Mouse (Mus musculus): Measurements from ENCODE around the gene Gm21897. TPM values are rescaled to one million over a fixed set of nuclear protein-coding genes. Genes with fewer than 3 reads are reported as not detected.

Gene Gm21897
- total RNA-seq, 1 experiment: 0.45 TPM

GRCm38 (mm10) chr16:15349381-15349780 is 32.1 kb downstream of the Gm21897 start:
- H3K4me3 ChIP-seq (ENCODE audit: insufficient read depth in 1 of 2, low read depth in 1 of 2, low read length in 2 of 2, poor library complexity in 1 of 2, severe bottlenecking in 1 of 2): no peak overlapping the region
- in situ Hi-C loops (cut with MboI; ENCODE audit: low sequenced_read_pairs in 2 of 2, unreplicated experiment in 2 of 2): no loop called here
- H3K4me1 ChIP-seq (ENCODE audit: control insufficient read depth in 2 of 2, insufficient read depth in 2 of 2, low read length in 2 of 2, poor library complexity in 1 of 2): peaks cover 0 to 3% of the 10 kb centered on the region in 2 experiments; a peak in 1 of 4 replicates
- DNase-seq (ENCODE audit: low read depth, low spot score): no peak
- TF ChIP-seq MAFK (IDR thresholded peaks at IDR 0.05; ENCODE audit: insufficient read depth, low read depth, low read length) (no peak), HCFC1 (IDR thresholded peaks at IDR 0.05; ENCODE audit: borderline replicate concordance, insufficient read depth, low read length) (no peak), CHD2 (IDR thresholded peaks at IDR 0.05; ENCODE audit: low read depth, low read length) (no peak), ZNF384 (IDR thresholded peaks at IDR 0.05; ENCODE audit: low read depth, low read length) (no peak), ZC3H11A (IDR thresholded peaks at IDR 0.05; ENCODE audit: borderline replicate concordance, low read depth, low read length) (no peak)
- no peak overlapping the region for H3K27ac ChIP-seq (ENCODE audit: insufficient read depth, low read depth, low read length, poor library complexity, severe bottlenecking)
- H3K9me3 ChIP-seq (ENCODE audit: control insufficient read depth, insufficient read depth, low read depth, low read length): no peaks in the 10 kb centered on the region
- H3K36me3 ChIP-seq (ENCODE audit: control insufficient read depth, insufficient read depth, low read length, poor library complexity, severe bottlenecking): no peaks in the 10 kb centered on the region
- no peak overlapping the region for H3K9ac ChIP-seq (ENCODE audit: insufficient read depth, low read depth, low read length, poor library complexity, severe bottlenecking)

DNA sequence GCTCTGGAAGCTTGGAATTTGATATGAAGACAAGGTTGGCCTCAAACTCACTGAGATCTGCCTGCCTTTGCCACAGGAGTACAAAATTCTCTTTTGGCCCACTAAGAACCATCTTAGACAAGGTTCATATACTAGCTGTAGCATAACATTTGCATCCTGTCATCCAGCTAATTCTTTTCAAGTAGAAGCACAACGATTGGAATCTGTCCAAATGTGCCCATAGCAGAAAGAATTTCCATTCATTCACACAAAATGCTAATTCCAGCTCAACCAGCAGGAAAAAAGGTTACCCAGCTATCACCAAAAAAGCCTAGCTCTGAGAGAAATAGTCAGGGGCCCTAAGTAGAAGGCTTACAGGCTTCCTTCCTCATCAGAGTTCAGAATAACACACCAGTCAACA is 34.0 kb downstream of the Gm21897 start:
- Histone ChIP-seq H3K9me3 (ENCODE audit: control insufficient read depth, insufficient read depth, low read depth, low read length) (no peaks in the 10 kb centered on the region), H3K4me1 (ENCODE audit: control insufficient read depth in 2 of 2, insufficient read depth in 2 of 2, low read length in 2 of 2, poor library complexity in 1 of 2) (peaks cover 0 to 3% of the 10 kb centered on the region in 2 experiments; a peak in 1 of 4 replicates), H3K9ac (ENCODE audit: insufficient read depth, low read depth, low read length, poor library complexity, severe bottlenecking) (no peak overlapping the region), H3K27ac (ENCODE audit: insufficient read depth, low read depth, low read length, poor library complexity, severe bottlenecking) (no peak overlapping the region), H3K4me3 (ENCODE audit: insufficient read depth in 1 of 2, low read depth in 1 of 2, low read length in 2 of 2, poor library complexity in 1 of 2, severe bottlenecking in 1 of 2) (no peak overlapping the region), H3K36me3 (ENCODE audit: control insufficient read depth, insufficient read depth, low read length, poor library complexity, severe bottlenecking) (no peaks in the 10 kb centered on the region)
- no peak for DNase-seq (ENCODE audit: low read depth, low spot score)
- in situ Hi-C loops (cut with MboI; ENCODE audit: low sequenced_read_pairs in 2 of 2, unreplicated experiment in 2 of 2): no loop called here
- no peak for TF ChIP-seq CHD2 (IDR thresholded peaks at IDR 0.05; ENCODE audit: low read depth, low read length)
- no peak for TF ChIP-seq MAFK (IDR thresholded peaks at IDR 0.05; ENCODE audit: insufficient read depth, low read depth, low read length)
- TF ChIP-seq HCFC1 (IDR thresholded peaks at IDR 0.05; ENCODE audit: borderline replicate concordance, insufficient read depth, low read length): no peak
- TF ChIP-seq ZC3H11A (IDR thresholded peaks at IDR 0.05; ENCODE audit: borderline replicate concordance, low read depth, low read length): no peak
- TF ChIP-seq ZNF384 (IDR thresholded peaks at IDR 0.05; ENCODE audit: low read depth, low read length): no peak

- no peaks in the 10 kb centered on the region for H3K36me3 ChIP-seq (ENCODE audit: control insufficient read depth, insufficient read depth, low read length, poor library complexity, severe bottlenecking)
- H3K27ac ChIP-seq (ENCODE audit: insufficient read depth, low read depth, low read length, poor library complexity, severe bottlenecking): no peak overlapping the region
- H3K4me1 ChIP-seq (ENCODE audit: control insufficient read depth in 2 of 2, insufficient read depth in 2 of 2, low read length in 2 of 2, poor library complexity in 1 of 2): peaks cover 0 to 3% of the 10 kb centered on the region in 2 experiments; a peak in 1 of 4 replicates
- H3K9ac ChIP-seq (ENCODE audit: insufficient read depth, low read depth, low read length, poor library complexity, severe bottlenecking): no peak overlapping the region
- in situ Hi-C loops (cut with MboI; ENCODE audit: low sequenced_read_pairs in 2 of 2, unreplicated experiment in 2 of 2): no loop called here
- H3K9me3 ChIP-seq (ENCODE audit: control insufficient read depth, insufficient read depth, low read depth, low read length): no peaks in the 10 kb centered on the region
- TF ChIP-seq HCFC1 (IDR thresholded peaks at IDR 0.05; ENCODE audit: borderline replicate concordance, insufficient read depth, low read length) (no peak), ZNF384 (IDR thresholded peaks at IDR 0.05; ENCODE audit: low read depth, low read length) (no peak), MAFK (IDR thresholded peaks at IDR 0.05; ENCODE audit: insufficient read depth, low read depth, low read length) (peak; percentile 30; the same call in 1 of the 2 replicates), CHD2 (IDR thresholded peaks at IDR 0.05; ENCODE audit: low read depth, low read length) (no peak), ZC3H11A (IDR thresholded peaks at IDR 0.05; ENCODE audit: borderline replicate concordance, low read depth, low read length) (0 out of 2 replicates have a peak, but pooled peaks have one; percentile 10)
- no peak for DNase-seq (ENCODE audit: low read depth, low spot score)
- H3K4me3 ChIP-seq (ENCODE audit: insufficient read depth in 1 of 2, low read depth in 1 of 2, low read length in 2 of 2, poor library complexity in 1 of 2, severe bottlenecking in 1 of 2): no peak overlapping the region
Measured at GRCm38 (mm10) chr16:15352320-15352719, 35.1 kb downstream of the Gm21897 start.

DNA sequence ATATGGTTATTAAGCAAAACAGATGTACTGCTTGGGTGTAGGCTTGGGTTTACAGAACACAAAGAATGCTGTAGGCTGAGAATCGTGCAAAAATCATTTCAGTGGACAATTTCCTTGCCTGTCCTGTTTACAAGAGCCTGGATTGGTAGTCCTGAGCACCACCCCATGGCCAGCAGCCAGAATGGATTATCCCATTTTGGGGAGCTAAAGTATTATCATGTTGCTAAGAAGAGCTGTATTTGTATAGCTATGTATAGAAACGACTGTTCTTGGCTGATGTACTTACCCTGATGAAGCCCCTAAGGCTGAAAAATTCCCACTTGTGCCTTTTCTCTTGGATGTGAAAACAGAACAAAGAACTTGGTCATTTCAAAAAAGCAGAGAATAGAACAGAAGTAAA is 37.6 kb downstream of the Gm21897 start:
- H3K9me3 ChIP-seq (ENCODE audit: control insufficient read depth, insufficient read depth, low read depth, low read length): no peaks in the 10 kb centered on the region
- no peak overlapping the region for H3K9ac ChIP-seq (ENCODE audit: insufficient read depth, low read depth, low read length, poor library complexity, severe bottlenecking)
- no peak overlapping the region for H3K27ac ChIP-seq (ENCODE audit: insufficient read depth, low read depth, low read length, poor library complexity, severe bottlenecking)
- H3K36me3 ChIP-seq (ENCODE audit: control insufficient read depth, insufficient read depth, low read length, poor library complexity, severe bottlenecking): no peaks in the 10 kb centered on the region
- H3K4me3 ChIP-seq (ENCODE audit: insufficient read depth in 1 of 2, low read depth in 1 of 2, low read length in 2 of 2, poor library complexity in 1 of 2, severe bottlenecking in 1 of 2): no peak overlapping the region
- H3K4me1 ChIP-seq (ENCODE audit: control insufficient read depth in 2 of 2, insufficient read depth in 2 of 2, low read length in 2 of 2, poor library complexity in 1 of 2): peaks cover 0 to 3% of the 10 kb centered on the region in 2 experiments; a peak in 1 of 4 replicates
- in situ Hi-C loops (cut with MboI; ENCODE audit: low sequenced_read_pairs in 2 of 2, unreplicated experiment in 2 of 2): no loop called here
- DNase-seq (ENCODE audit: low read depth, low spot score): no peak
- no peak for TF ChIP-seq HCFC1 (IDR thresholded peaks at IDR 0.05; ENCODE audit: borderline replicate concordance, insufficient read depth, low read length)
- no peak for TF ChIP-seq ZC3H11A (IDR thresholded peaks at IDR 0.05; ENCODE audit: borderline replicate concordance, low read depth, low read length)
- no peak for TF ChIP-seq CHD2 (IDR thresholded peaks at IDR 0.05; ENCODE audit: low read depth, low read length)
- no peak for TF ChIP-seq MAFK (IDR thresholded peaks at IDR 0.05; ENCODE audit: insufficient read depth, low read depth, low read length)
- TF ChIP-seq ZNF384 (IDR thresholded peaks at IDR 0.05; ENCODE audit: low read depth, low read length): no peak

Data from ES-E14 (cell line).